Mouse (Mus musculus) embryonic facial prominence, embryonic 10.5 days (tissue): ENCODE results near the gene Rmi2. TPM values are rescaled to one million over a fixed set of nuclear protein-coding genes. Genes with fewer than 3 reads are reported as not detected.
A peak's percentile ranks its signal among the peaks of the same experiment; 100 is the strongest.

Experiments
- DNase-seq: peaks from one replicate; pipeline ENCODE4 v3.0.0-alpha.2; 2017; ENCODE audit warnings: low spot score
- H3K27ac ChIP-seq: fragments of 300-500 bp; sonication (generic); replicated peaks from 2 replicates; pipeline ENCODE4 v1.5.1; 2016; ENCODE audit warnings: mild to moderate bottlenecking
- H3K27me3 ChIP-seq: fragments of 300-500 bp; sonication (generic); replicated peaks from 2 replicates; pipeline ENCODE4 v1.6.1; 2016; ENCODE audit warnings: low read depth, mild to moderate bottlenecking; ENCODE audit not compliant: poor library complexity, severe bottlenecking
- H3K36me3 ChIP-seq: fragments of 300-500 bp; sonication (generic); replicated peaks from 2 replicates; pipeline ENCODE4 v1.6.1; 2016; ENCODE audit warnings: mild to moderate bottlenecking, moderate library complexity
- H3K4me1 ChIP-seq: fragments of 300-500 bp; sonication (generic); 2 replicates; pipeline ENCODE4 v1.6.1; 2016
- H3K4me3 ChIP-seq: fragments of 300-500 bp; sonication (generic); 2 replicates; pipeline ENCODE4 v1.5.1; 2016; ENCODE audit warnings: mild to moderate bottlenecking, moderate library complexity
- H3K9me3 ChIP-seq: fragments of 300-500 bp; sonication (generic); 2 replicates; pipeline ENCODE4 v1.6.1; 2016; ENCODE audit warnings: mild to moderate bottlenecking
- WGBS: fragments of 180-500 bp; shearing (Covaris S2); methylation state at CpG from one replicate; pipeline ENCODE4 v1.1.7; 2016; 5-methylcytosine and 5-hydroxymethylcytosine counted together
- polyA plus RNA-seq: library from polyadenylated mRNA; unstranded; fragments of >200 nt; fragmentation: Nextera tagmentation; extraction: Ambion mirVana; gene quantifications from 2 replicates; pipeline ENCODE4 v1.2.1, GENCODE M21; 2016

Rmi2 gene
- polyA plus RNA-seq, 1 experiment from 2014 or later: 4.6 TPM

DNA sequence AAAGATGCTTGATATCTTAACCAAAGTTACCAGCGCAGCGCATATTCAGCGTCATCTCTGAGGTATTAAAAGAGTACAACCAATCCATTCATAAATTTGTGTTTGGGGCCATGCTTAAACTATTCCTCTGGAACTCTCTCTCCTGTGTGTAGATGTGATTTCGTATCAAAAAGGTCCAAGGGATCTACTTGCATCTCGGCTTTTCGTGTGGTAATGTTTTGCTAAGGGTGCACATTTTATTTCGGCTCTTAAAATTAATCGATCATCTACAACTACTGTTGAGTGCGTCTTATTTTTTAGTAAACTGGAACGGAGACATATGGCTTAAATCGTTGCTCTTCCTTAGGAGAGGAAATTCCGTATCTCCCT, 333 bp upstream of the Rmi2 start:
- WGBS: 13% methylated on average over 12 of the region's 12 CpGs
- DNase-seq: no peak
- peaks cover 5% of the 10 kb centered on the region; the same call in 1 of the 2 replicates for H3K36me3 ChIP-seq
- peaks cover 38% of the 10 kb centered on the region for H3K4me1 ChIP-seq
- H3K27ac ChIP-seq: peak overlapping the region; percentile 95; the same call in 1 of the 2 replicates
- no peaks in the 10 kb centered on the region for H3K9me3 ChIP-seq
- peak overlapping the region; percentile 77 for H3K4me3 ChIP-seq
- H3K27me3 ChIP-seq: peaks cover 6% of the 10 kb centered on the region

DNA sequence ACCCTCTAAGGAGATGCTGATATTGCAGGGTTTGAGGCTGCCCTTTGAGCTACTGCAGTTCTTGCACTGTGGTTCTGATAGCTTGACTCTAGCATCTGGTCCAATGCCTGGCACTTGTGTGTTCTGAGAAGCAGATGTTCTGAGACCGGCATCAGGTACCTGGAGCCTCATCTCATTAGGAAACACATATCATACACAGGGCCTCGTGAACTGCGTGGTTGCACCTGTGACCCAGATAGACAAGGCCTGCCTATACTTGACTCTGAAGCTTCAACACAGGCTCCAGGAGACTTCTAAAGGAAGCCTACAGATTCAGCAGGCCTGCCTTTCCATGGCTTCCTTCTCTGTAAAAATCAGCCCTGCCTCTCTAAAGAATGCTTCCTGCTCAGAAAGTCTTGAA, 1.5 kb downstream of the Rmi2 start:
- no peaks in the 10 kb centered on the region for H3K9me3 ChIP-seq
- no peak for DNase-seq
- 93% methylated on average over 3 of the region's 3 CpGs for WGBS
- peaks cover 43% of the 10 kb centered on the region for H3K4me1 ChIP-seq
- H3K36me3 ChIP-seq: peaks cover 24% of the 10 kb centered on the region
- H3K27ac ChIP-seq: no peak overlapping the region
- H3K27me3 ChIP-seq: peaks cover 6% of the 10 kb centered on the region
- H3K4me3 ChIP-seq: no peak overlapping the region

GRCm38 (mm10) chr16:10837250-10837649, 2.4 kb downstream of the Rmi2 start:
- DNase-seq: no peak
- H3K27ac ChIP-seq: no peak overlapping the region
- peaks cover 43% of the 10 kb centered on the region for H3K4me1 ChIP-seq
- WGBS: 91% methylated on average over 3 of the region's 3 CpGs
- H3K9me3 ChIP-seq: no peaks in the 10 kb centered on the region
- H3K4me3 ChIP-seq: no peak overlapping the region
- peaks cover 6% of the 10 kb centered on the region for H3K27me3 ChIP-seq
- peaks cover 25% of the 10 kb centered on the region for H3K36me3 ChIP-seq

DNA sequence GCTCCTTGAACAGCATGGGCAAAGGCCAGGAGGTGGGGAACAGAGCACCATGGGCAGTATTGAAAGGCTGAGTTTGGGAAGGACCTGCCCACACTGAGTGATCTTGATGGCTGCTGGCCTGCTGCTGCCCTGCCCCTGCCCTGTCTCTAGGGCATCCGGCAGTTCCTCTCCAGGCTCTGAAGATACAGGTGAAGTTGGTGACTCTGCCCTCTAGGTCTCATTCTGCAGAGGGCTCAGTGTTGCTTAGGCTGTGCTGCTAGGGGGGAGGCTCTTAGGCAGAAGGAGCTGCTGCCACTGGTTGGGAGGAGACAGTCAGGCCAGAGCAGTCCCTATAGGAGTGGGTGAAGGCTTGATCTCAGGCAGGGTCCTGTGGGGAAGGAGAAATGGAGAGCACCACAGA, 3.0 kb downstream of the Rmi2 start:
- DNase-seq: no peak
- peaks cover 25% of the 10 kb centered on the region for H3K36me3 ChIP-seq
- H3K27me3 ChIP-seq: peaks cover 6% of the 10 kb centered on the region
- H3K27ac ChIP-seq: no peak overlapping the region; the same call in 1 of the 2 replicates
- peaks cover 43% of the 10 kb centered on the region for H3K4me1 ChIP-seq
- 77% methylated on average over 1 of the region's 1 CpGs for WGBS
- H3K4me3 ChIP-seq: no peak overlapping the region
- no peaks in the 10 kb centered on the region for H3K9me3 ChIP-seq

GRCm38 (mm10) chr16:10838487-10839245, 3.8 kb downstream of the Rmi2 start:
- Histone ChIP-seq H3K27ac (no peak overlapping the region), H3K4me3 (0 out of 2 replicates have a peak overlapping the region, but pooled peaks have one; percentile 5), H3K9me3 (no peaks in the 10 kb centered on the region), H3K27me3 (peaks cover 4% of the 10 kb centered on the region; the same call in 1 of the 2 replicates), H3K4me1 (peaks cover 49% of the 10 kb centered on the region), H3K36me3 (peaks cover 25% of the 10 kb centered on the region)
- peak; percentile 32 for DNase-seq
- 43% methylated on average over 10 of the region's 10 CpGs for WGBS

GRCm38 (mm10) chr16:10840018-10840417, 5.2 kb downstream of the Rmi2 start:
- no peak for DNase-seq
- H3K27me3 ChIP-seq: no peaks in the 10 kb centered on the region
- H3K4me1 ChIP-seq: peaks cover 57% of the 10 kb centered on the region
- no peak overlapping the region for H3K27ac ChIP-seq
- WGBS: 83% methylated on average over 14 of the region's 14 CpGs
- no peaks in the 10 kb centered on the region for H3K9me3 ChIP-seq
- H3K4me3 ChIP-seq: no peak overlapping the region
- H3K36me3 ChIP-seq: peaks cover 25% of the 10 kb centered on the region

DNA sequence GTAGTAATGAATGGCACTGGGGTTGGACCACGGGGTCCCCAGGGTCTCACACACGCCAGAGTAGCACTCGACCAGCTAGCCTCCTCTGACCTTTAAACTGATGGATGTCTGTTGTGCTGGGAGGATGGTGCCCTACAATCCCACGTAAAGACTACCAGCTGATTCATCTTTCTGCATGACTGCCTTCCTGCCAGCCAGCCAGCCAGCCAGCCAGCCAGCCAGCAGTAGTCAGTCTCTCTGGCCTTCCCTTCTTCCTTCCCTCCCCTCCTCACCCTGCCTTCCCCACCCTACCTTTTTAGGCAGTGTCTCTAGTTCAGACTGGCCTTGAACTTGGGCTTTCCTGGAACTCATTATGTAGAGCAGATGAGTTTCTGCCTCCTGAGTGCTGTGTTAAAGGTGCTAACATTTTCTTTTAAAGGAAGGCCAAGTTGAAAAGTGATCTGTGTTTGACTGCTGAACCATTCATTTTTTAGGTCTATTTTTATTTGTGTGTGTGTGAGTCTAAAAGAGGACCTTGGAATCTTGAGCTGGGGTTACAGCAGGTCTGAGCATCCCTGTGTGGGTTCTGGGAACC, 7.5 kb downstream of the Rmi2 start:
- no peaks in the 10 kb centered on the region for H3K27me3 ChIP-seq
- 74% methylated on average over 4 of the region's 4 CpGs for WGBS
- H3K36me3 ChIP-seq: peaks cover 25% of the 10 kb centered on the region
- no peak overlapping the region for H3K27ac ChIP-seq
- no peaks in the 10 kb centered on the region for H3K9me3 ChIP-seq
- no peak overlapping the region for H3K4me3 ChIP-seq
- H3K4me1 ChIP-seq: peaks cover 38% of the 10 kb centered on the region
- DNase-seq: no peak

DNA sequence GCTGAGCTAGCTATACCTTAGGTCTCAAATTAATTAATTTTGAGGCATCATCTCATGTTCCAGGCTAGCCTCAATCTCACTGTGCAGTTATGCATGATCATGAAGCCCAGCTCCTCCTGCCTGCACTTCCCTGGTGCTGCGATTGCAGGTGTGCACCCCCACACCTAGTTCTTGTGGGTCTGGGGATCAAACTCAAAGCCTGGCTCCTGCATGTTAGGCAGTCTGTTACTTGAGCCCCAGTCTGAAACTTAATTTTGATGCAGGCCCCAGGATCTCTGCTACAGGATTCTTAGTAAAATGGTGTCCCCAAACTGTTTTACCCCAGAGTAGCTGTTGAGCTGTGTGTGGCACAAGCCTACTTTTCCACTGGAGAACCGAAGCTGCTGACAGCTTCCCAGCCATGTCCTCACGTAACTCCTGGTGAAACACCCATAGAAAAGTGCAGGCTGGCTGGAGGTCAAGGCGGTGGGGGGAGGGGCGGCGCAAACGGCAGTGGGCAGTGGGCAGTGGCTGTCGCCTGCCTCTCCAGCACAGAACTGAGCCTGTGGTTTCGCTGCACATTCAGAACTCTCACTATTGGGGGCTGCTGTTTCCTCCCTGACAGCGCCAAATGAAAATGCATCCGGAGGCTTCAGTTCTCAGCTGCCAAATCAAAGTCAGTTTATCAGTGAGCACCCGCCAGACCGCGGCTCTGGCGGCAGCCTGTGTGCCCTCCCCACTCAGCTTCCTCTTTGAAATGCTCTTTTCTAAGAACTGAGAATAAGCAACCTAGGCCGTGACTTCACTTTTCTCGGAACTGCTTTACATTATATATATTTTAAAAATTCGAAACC, 8.8 kb downstream of the Rmi2 start:
- DNase-seq: peak; percentile 52
- no peaks in the 10 kb centered on the region for H3K27me3 ChIP-seq
- H3K4me1 ChIP-seq: peaks cover 31% of the 10 kb centered on the region
- peaks cover 26% of the 10 kb centered on the region for H3K36me3 ChIP-seq
- H3K9me3 ChIP-seq: no peaks in the 10 kb centered on the region
- H3K4me3 ChIP-seq: peak overlapping the region; percentile 33
- 26% methylated on average over 18 of the region's 18 CpGs for WGBS
- peak overlapping the region; percentile 51 for H3K27ac ChIP-seq

DNA sequence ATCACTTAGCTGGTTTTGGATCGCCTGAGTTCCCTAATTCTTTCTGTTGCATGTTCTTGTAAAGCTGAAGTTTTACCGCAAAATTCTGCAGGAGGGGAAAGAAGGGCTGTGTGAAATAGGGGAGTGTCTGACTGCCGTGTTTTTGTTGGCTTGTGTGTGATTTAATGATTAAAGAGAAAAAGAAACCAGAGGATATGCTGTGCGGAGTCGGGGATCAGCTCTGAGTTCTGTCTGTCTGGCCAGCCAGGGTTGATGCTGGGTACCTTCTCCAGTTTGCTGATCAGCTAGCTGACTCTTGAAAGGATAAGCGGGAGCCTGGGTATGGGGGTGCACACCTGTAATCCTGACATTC, 9.4 kb downstream of the Rmi2 start:
- H3K27ac ChIP-seq: no peak overlapping the region; the same call in 1 of the 2 replicates
- H3K9me3 ChIP-seq: no peaks in the 10 kb centered on the region
- peaks cover 26% of the 10 kb centered on the region for H3K36me3 ChIP-seq
- peaks cover 33% of the 10 kb centered on the region for H3K4me1 ChIP-seq
- H3K27me3 ChIP-seq: no peaks in the 10 kb centered on the region
- H3K4me3 ChIP-seq: peak overlapping the region; percentile 33
- DNase-seq: no peak
- WGBS: 72% methylated on average over 6 of the region's 6 CpGs

GRCm38 (mm10) chr16:10845952-10846351, 11.1 kb downstream of the Rmi2 start:
- Histone ChIP-seq H3K27ac (no peak overlapping the region), H3K4me3 (no peak overlapping the region), H3K36me3 (peaks cover 10% of the 10 kb centered on the region), H3K27me3 (no peaks in the 10 kb centered on the region), H3K9me3 (no peaks in the 10 kb centered on the region), H3K4me1 (peaks cover 42% of the 10 kb centered on the region)
- 81% methylated on average over 6 of the region's 6 CpGs for WGBS
- DNase-seq: no peak

DNA sequence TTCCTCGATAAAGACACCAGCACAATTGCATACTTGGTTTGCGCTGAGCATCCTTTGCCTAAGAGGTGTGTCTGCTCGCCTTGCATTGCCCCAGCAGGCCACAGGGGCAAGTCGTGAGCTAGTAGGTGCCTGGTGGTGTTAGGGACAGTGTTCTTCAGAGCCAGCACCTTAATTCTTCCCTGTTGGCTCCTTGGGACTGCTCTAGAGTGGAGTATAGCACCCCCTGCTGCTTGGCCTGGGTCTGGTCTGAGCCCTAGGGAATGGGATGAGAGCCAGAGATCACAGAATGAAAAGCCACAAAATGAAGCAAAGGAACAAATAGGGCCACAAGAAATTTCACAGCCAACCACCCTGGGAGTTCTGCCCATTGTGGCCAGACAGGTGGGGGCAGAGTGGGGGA, 11.6 kb downstream of the Rmi2 start:
- Histone ChIP-seq H3K36me3 (peaks cover 5% of the 10 kb centered on the region), H3K4me1 (peaks cover 48% of the 10 kb centered on the region), H3K27ac (no peak overlapping the region), H3K4me3 (no peak overlapping the region), H3K27me3 (no peaks in the 10 kb centered on the region), H3K9me3 (no peaks in the 10 kb centered on the region)
- DNase-seq: peak; percentile 47
- WGBS: 59% methylated on average over 4 of the region's 4 CpGs

DNA sequence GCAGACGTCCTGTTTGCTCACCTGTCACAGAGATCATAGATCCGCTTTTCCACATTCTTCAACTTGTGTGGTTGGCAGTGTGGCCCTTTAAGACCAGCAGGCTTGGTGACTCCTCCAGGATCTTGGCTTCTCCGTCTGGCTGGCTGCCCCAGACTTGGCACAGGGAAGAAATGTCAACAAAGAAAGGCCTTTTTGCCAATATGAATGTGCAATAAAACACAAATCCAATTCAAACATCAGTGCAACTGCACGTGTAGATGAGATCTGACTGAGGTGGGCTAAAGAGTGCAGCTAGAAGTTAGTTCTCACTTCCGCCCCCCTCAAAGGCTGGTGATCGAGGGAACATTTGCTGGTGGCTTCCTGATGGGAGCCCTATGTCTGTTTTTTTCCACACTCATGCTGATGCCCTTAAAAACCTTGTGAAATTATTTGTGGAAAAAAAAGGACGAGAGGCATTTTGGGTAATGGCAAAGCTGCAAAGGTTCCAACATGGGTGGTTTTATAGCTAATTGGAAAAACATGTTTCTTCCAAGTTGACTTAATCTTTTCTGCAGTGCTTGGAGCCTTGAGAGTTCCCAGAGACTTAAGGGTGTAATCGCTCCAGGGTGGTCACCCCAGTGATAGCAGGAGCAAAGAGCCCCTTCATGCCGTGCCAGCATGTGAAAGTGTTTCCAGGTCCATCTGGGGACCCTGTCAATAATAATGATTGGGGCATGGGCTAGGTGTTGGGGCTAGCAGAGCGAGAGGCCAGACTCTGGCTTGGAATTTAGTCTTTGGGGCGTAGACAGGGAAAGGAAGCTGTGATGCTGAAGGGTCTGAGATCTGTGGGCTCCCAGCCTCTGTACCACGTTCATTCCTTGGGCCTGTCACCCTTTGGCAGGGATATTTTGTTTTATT, 15.4 kb downstream of the Rmi2 start:
- Histone ChIP-seq H3K27ac (peak overlapping the region; percentile 72), H3K4me3 (no peak overlapping the region), H3K4me1 (peaks cover 35% of the 10 kb centered on the region), H3K36me3 (peaks cover 12% of the 10 kb centered on the region), H3K27me3 (no peaks in the 10 kb centered on the region), H3K9me3 (no peaks in the 10 kb centered on the region)
- WGBS: 62% methylated on average over 12 of the region's 12 CpGs
- peak; percentile 42 for DNase-seq
